Mouse (Mus musculus) heart, adult 2 months (tissue): ENCODE measurements around the gene St7. TPM values are rescaled to one million over a fixed set of nuclear protein-coding genes. Genes with fewer than 3 reads are reported as not detected.

ENCODE experiments used
- DNase-seq, 2 experiments: peaks; one replicate each; pipeline ENCODE4 v3.0.0; 2021
- H3K27ac ChIP-seq: fragments of 200-600 bp; 2 replicates; pipeline ENCODE4 v1.8.1; 2022
- H3K27me3 ChIP-seq: fragments of 200-500 bp; 2 replicates; pipeline ENCODE4 v1.6.1; 2012; ENCODE audit warnings: mild to moderate bottlenecking, low read length, inconsistent platforms, mixed read lengths; ENCODE audit not compliant: control insufficient read depth, insufficient read depth
- H3K36me3 ChIP-seq: fragments of 200-500 bp; 2 replicates; pipeline ENCODE4 v1.6.1; 2012; ENCODE audit warnings: low read length, inconsistent platforms; ENCODE audit not compliant: control insufficient read depth, insufficient read depth
- H3K4me1 ChIP-seq: fragments of 200-500 bp; 2 replicates; pipeline ENCODE4 v1.6.1; 2011; ENCODE audit warnings: low read length; ENCODE audit not compliant: control insufficient read depth, insufficient read depth
- H3K4me3 ChIP-seq: fragments of 200-600 bp; 2 replicates; pipeline ENCODE4 v1.8.1; 2022
- H3K79me2 ChIP-seq: fragments of 200-500 bp; replicated peaks from 2 replicates; pipeline ENCODE4 v1.6.1; 2012; ENCODE audit warnings: mild to moderate bottlenecking, inconsistent platforms, low read length, moderate library complexity, mixed read lengths; ENCODE audit not compliant: control insufficient read depth, insufficient read depth
- H3K9ac ChIP-seq: fragments of 200-500 bp; 2 replicates; pipeline ENCODE4 v1.6.1; 2012; ENCODE audit warnings: low read depth, mild to moderate bottlenecking, control low read depth, inconsistent platforms, low read length, mixed read lengths
- CTCF ChIP-seq: fragments of 200-600 bp; IDR thresholded peaks from 2 replicates; pipeline ENCODE4 v1.8.1; 2022; ENCODE audit warnings: antibody characterized with exemption, mild to moderate bottlenecking, moderate library complexity
- EP300 ChIP-seq: fragments of 200-500 bp; IDR thresholded peaks from 2 replicates; pipeline ENCODE4 v1.6.1; 2011; ENCODE audit warnings: low read depth, low read length, control low read depth; ENCODE audit not compliant: insufficient read depth
- POLR2A ChIP-seq: fragments of 200-500 bp; IDR thresholded peaks from 2 replicates; pipeline ENCODE4 v1.6.1; 2011; ENCODE audit warnings: mild to moderate bottlenecking, low read depth, low read length, control low read depth; ENCODE audit not compliant: insufficient read depth
- WGBS: fragments of 180-500 bp; shearing (Covaris S2); methylation state at CpG from one replicate; pipeline ENCODE4 v1.1.7; 2018; 5-methylcytosine and 5-hydroxymethylcytosine counted together
- intact Hi-C: fragments of 180-260 bp; cut with DNase I; formaldehyde crosslinking; loops from one replicate; pipeline ENCODE4 v1.15.1; 2025
- polyA plus RNA-seq: library from polyadenylated mRNA; depleted of rRNA; stranded (reverse); fragments of >200 nt; gene quantifications from 2 replicates; pipeline ENCODE4 v1.2.3, GENCODE M21; 2012
- total RNA-seq, 2 experiments: library from RNA; stranded (reverse); gene quantifications; 2 replicates each; pipeline ENCODE4 v1.2.3; 2021

St7 gene
- total and polyA plus RNA-seq, 3 experiments: 12.0 to 19.5 (median 16.9) TPM

- intact Hi-C loops: no loop called here
- Histone ChIP-seq H3K9ac (no peak overlapping the region), H3K4me1 (peaks cover 9% of the 10 kb centered on the region), H3K79me2 (peaks cover 4% of the 10 kb centered on the region), H3K27ac (no peak overlapping the region), H3K36me3 (peaks cover 19% of the 10 kb centered on the region), H3K4me3 (no peak overlapping the region), H3K27me3 (no peaks in the 10 kb centered on the region)
- no peak for DNase-seq
- 23% methylated on average over 2 of the region's 2 CpGs for WGBS
- TF ChIP-seq EP300 (no peak), POLR2A (no peak), CTCF (no peak)
These were observed 92.5 kb downstream of the St7 start for GRCm38 (mm10) chr6:17785248-17785647.

GRCm38 (mm10) chr6:17787810-17788209, 95.1 kb downstream of the St7 start:
- Histone ChIP-seq H3K36me3 (peaks cover 23% of the 10 kb centered on the region), H3K79me2 (peaks cover 4% of the 10 kb centered on the region), H3K27ac (no peak overlapping the region; the same call in 1 of the 2 replicates), H3K27me3 (no peaks in the 10 kb centered on the region), H3K4me1 (peaks cover 9% of the 10 kb centered on the region), H3K4me3 (no peak overlapping the region), H3K9ac (no peak overlapping the region)
- TF ChIP-seq CTCF: no peak
- TF ChIP-seq POLR2A: no peak
- no peak for TF ChIP-seq EP300
- DNase-seq: no peak
- WGBS: 59% methylated on average over 1 of the region's 1 CpGs
- intact Hi-C loops: no loop called here

GRCm38 (mm10) chr6:17790251-17790650, 97.5 kb downstream of the St7 start:
- TF ChIP-seq EP300 (no peak), POLR2A (no peak), CTCF (no peak)
- Histone ChIP-seq H3K36me3 (peaks cover 23% of the 10 kb centered on the region), H3K27ac (peak overlapping the region; percentile 60), H3K27me3 (no peaks in the 10 kb centered on the region), H3K4me3 (no peak overlapping the region), H3K79me2 (peaks cover 4% of the 10 kb centered on the region), H3K9ac (no peak overlapping the region), H3K4me1 (peaks cover 9% of the 10 kb centered on the region)
- intact Hi-C loops: no loop called here
- 9% methylated on average over 1 of the region's 1 CpGs for WGBS
- no peak for DNase-seq

GRCm38 (mm10) chr6:17793471-17793870, 100.7 kb downstream of the St7 start:
- no peak for DNase-seq
- Histone ChIP-seq H3K9ac (no peak overlapping the region), H3K4me1 (peaks cover 6% of the 10 kb centered on the region), H3K27me3 (no peaks in the 10 kb centered on the region), H3K4me3 (no peak overlapping the region), H3K79me2 (peaks cover 2% of the 10 kb centered on the region), H3K36me3 (peaks cover 11% of the 10 kb centered on the region), H3K27ac (no peak overlapping the region)
- intact Hi-C loops: no loop called here
- WGBS: 80% methylated on average over 3 of the region's 3 CpGs
- TF ChIP-seq POLR2A: no peak
- TF ChIP-seq EP300: no peak
- TF ChIP-seq CTCF: no peak

- no peaks in the 10 kb centered on the region for H3K27me3 ChIP-seq
- no peaks in the 10 kb centered on the region; the same call in 1 of the 2 replicates for H3K4me1 ChIP-seq
- WGBS: 93% methylated on average over 5 of the region's 5 CpGs
- H3K4me3 ChIP-seq: no peak overlapping the region
- no peak overlapping the region for H3K9ac ChIP-seq
- H3K27ac ChIP-seq: no peak overlapping the region
- H3K79me2 ChIP-seq: no peaks in the 10 kb centered on the region
- intact Hi-C loops: no loop called here
- H3K36me3 ChIP-seq: no peaks in the 10 kb centered on the region
- DNase-seq: no peak
- no peak for TF ChIP-seq CTCF
- no peak for TF ChIP-seq POLR2A
- no peak for TF ChIP-seq EP300
These were observed 104.6 kb downstream of the St7 start for GRCm38 (mm10) chr6:17797271-17797713.

GRCm38 (mm10) chr6:17800694-17801093, 108.0 kb downstream of the St7 start:
- no peaks in the 10 kb centered on the region for H3K79me2 ChIP-seq
- intact Hi-C loops: no loop called here
- H3K4me3 ChIP-seq: no peak overlapping the region
- WGBS: 81% methylated on average over 5 of the region's 5 CpGs
- TF ChIP-seq CTCF (no peak), EP300 (no peak), POLR2A (no peak)
- H3K27me3 ChIP-seq: no peaks in the 10 kb centered on the region
- no peak overlapping the region for H3K27ac ChIP-seq
- no peak overlapping the region for H3K9ac ChIP-seq
- no peaks in the 10 kb centered on the region; the same call in 1 of the 2 replicates for H3K4me1 ChIP-seq
- DNase-seq: no peak
- no peaks in the 10 kb centered on the region for H3K36me3 ChIP-seq
